Mouse (Mus musculus) erythroblast, embryonic 14.5 days (primary cell): ENCODE results near the gene Hdac8. TPM values are rescaled to one million over a fixed set of nuclear protein-coding genes. Genes with fewer than 3 reads are reported as not detected.

Experiments
- H3K27me3 ChIP-seq: 2 replicates; pipeline ENCODE4 v1.6.1; 2012; ENCODE audit warnings: inconsistent platforms; ENCODE audit not compliant: control insufficient read depth
- H3K36me3 ChIP-seq: 2 replicates; pipeline ENCODE4 v1.6.1; 2012; ENCODE audit warnings: mild to moderate bottlenecking, inconsistent platforms; ENCODE audit not compliant: control insufficient read depth
- H3K4me1 ChIP-seq: 2 replicates; pipeline ENCODE4 v1.6.1; 2012; ENCODE audit warnings: inconsistent platforms; ENCODE audit not compliant: control insufficient read depth
- H3K4me3 ChIP-seq: replicated peaks from 2 replicates; pipeline ENCODE3; 2012; ENCODE audit warnings: moderate library complexity, mild to moderate bottlenecking, inconsistent platforms
- H3K9me3 ChIP-seq: 2 replicates; pipeline ENCODE4 v1.6.1; 2012; ENCODE audit warnings: low read length, inconsistent platforms, mixed read lengths; ENCODE audit not compliant: control insufficient read depth
- GATA1 ChIP-seq: IDR thresholded peaks from 2 replicates; pipeline ENCODE4 v1.6.1; 2012; ENCODE audit warnings: low read length, inconsistent platforms, mixed read lengths
- TAL1 ChIP-seq: IDR thresholded peaks from 3 replicates; pipeline ENCODE4 v1.6.1; 2012; ENCODE audit warnings: low read length, inconsistent platforms, mixed read lengths
- polyA plus RNA-seq: library from polyadenylated mRNA; stranded (reverse); fragments of >175 nt; gene quantifications from 2 replicates; pipeline ENCODE4 v1.2.3, GENCODE M21; 2012

Gene Hdac8
- 0.09 and 0.10 TPM in 2 replicates for polyA plus RNA-seq

- no peak for TF ChIP-seq TAL1
- TF ChIP-seq GATA1, result no peak
- Histone ChIP-seq H3K36me3 (no peaks in the 10 kb centered on the region), H3K27me3 (peaks cover 11% of the 10 kb centered on the region; the same call in 1 of the 2 replicates), H3K4me1 (peaks cover 3% of the 10 kb centered on the region), H3K4me3 (peak within 1 kb of the TSS; percentile 68), H3K9me3 (no peaks in the 10 kb centered on the region)
Observed at GRCm38 (mm10) chrX:102504644-102505481, at the start of gene Hdac8. Gene Hdac8, minus strand, starts transcription at chrX:102505359.

- Histone ChIP-seq H3K4me1 (peaks cover 2% of the 10 kb centered on the region), H3K36me3 (no peaks in the 10 kb centered on the region), H3K4me3 (no peak overlapping the region), H3K27me3 (peaks cover 14% of the 10 kb centered on the region), H3K9me3 (no peaks in the 10 kb centered on the region)
- TF ChIP-seq GATA1, result no peak
- TF ChIP-seq TAL1, result no peak
Observed at GRCm38 (mm10) chrX:102509205-102509604, 4.0 kb upstream of the Hdac8 start.

GRCm38 (mm10) chrX:102504179-102504578 lies 980 bp downstream of the Hdac8 start:
- Histone ChIP-seq H3K9me3 (no peaks in the 10 kb centered on the region), H3K4me1 (peaks cover 3% of the 10 kb centered on the region), H3K4me3 (peak overlapping the region; percentile 68), H3K36me3 (peaks cover 2% of the 10 kb centered on the region; the same call in 1 of the 2 replicates), H3K27me3 (peaks cover 9% of the 10 kb centered on the region; the same call in 1 of the 2 replicates)
- TF ChIP-seq GATA1, result no peak
- no peak for TF ChIP-seq TAL1

GRCm38 (mm10) chrX:102493992-102494730 lies 11.0 kb downstream of the Hdac8 start:
- Histone ChIP-seq H3K4me1 (no peaks in the 10 kb centered on the region), H3K27me3 (no peaks in the 10 kb centered on the region; the same call in 1 of the 2 replicates), H3K4me3 (no peak overlapping the region), H3K36me3 (peaks cover 5% of the 10 kb centered on the region; the same call in 1 of the 2 replicates), H3K9me3 (no peaks in the 10 kb centered on the region)
- TF ChIP-seq TAL1, result no peak
- no peak for TF ChIP-seq GATA1

GRCm38 (mm10) chrX:102485575-102485974 lies 19.6 kb downstream of the Hdac8 start:
- Histone ChIP-seq H3K36me3 (no peaks in the 10 kb centered on the region), H3K4me1 (no peaks in the 10 kb centered on the region), H3K9me3 (no peaks in the 10 kb centered on the region), H3K27me3 (no peaks in the 10 kb centered on the region; the same call in 1 of the 2 replicates), H3K4me3 (no peak overlapping the region)
- TF ChIP-seq GATA1 (no peak), TAL1 (no peak)

GRCm38 (mm10) chrX:102479665-102480064 lies 25.5 kb downstream of the Hdac8 start:
- Histone ChIP-seq H3K9me3 (no peaks in the 10 kb centered on the region), H3K36me3 (no peaks in the 10 kb centered on the region), H3K4me3 (no peak overlapping the region), H3K4me1 (no peaks in the 10 kb centered on the region), H3K27me3 (no peaks in the 10 kb centered on the region)
- no peak for TF ChIP-seq GATA1
- no peak for TF ChIP-seq TAL1

- Histone ChIP-seq H3K4me3 (no peak overlapping the region), H3K27me3 (no peaks in the 10 kb centered on the region), H3K4me1 (no peaks in the 10 kb centered on the region), H3K9me3 (no peaks in the 10 kb centered on the region), H3K36me3 (no peaks in the 10 kb centered on the region)
- no peak for TF ChIP-seq GATA1
- TF ChIP-seq TAL1, result no peak
Observed at GRCm38 (mm10) chrX:102478965-102479364, 26.2 kb downstream of the Hdac8 start.

GRCm38 (mm10) chrX:102478481-102478880 lies 26.7 kb downstream of the Hdac8 start:
- TF ChIP-seq GATA1, result no peak
- no peak for TF ChIP-seq TAL1
- no peaks in the 10 kb centered on the region for H3K27me3 ChIP-seq
- H3K4me3 ChIP-seq, result no peak overlapping the region
- H3K36me3 ChIP-seq, result no peaks in the 10 kb centered on the region
- H3K4me1 ChIP-seq, result no peaks in the 10 kb centered on the region
- H3K9me3 ChIP-seq, result no peaks in the 10 kb centered on the region

- no peaks in the 10 kb centered on the region for H3K4me1 ChIP-seq
- no peaks in the 10 kb centered on the region for H3K36me3 ChIP-seq
- H3K9me3 ChIP-seq, result no peaks in the 10 kb centered on the region
- no peaks in the 10 kb centered on the region for H3K27me3 ChIP-seq
- no peak for TF ChIP-seq TAL1
- no peak for TF ChIP-seq GATA1
- no peak overlapping the region for H3K4me3 ChIP-seq
Observed at GRCm38 (mm10) chrX:102476784-102477183, 28.4 kb downstream of the Hdac8 start.
